Mouse (Mus musculus): Measurements from ENCODE around the gene Olfr1164.

Gene Olfr1164

DNA sequence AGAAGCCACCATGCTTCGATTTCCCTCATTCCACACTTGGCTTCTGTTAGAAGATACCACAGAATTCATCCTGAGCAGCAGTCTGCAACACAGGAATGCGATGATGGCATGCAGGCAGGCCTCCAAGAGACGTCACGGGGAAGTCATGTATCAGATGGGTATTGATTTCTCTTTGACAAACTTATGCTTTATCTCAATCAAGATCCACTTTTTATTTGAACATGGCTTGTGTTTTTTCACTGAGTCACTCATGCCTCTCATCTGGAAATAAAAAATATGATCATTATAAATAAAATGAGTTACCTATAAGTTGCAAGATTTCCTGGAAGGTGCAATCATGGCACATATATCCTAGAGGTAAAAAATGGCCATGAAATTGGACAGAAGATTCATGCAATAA is at the start of gene Olfr1164:
Gene Olfr1164, minus strand, starts transcription at position 101 of the 400 bp plus-strand sequence.
- no peaks in the 10 kb centered on the region for H3K36me3 ChIP-seq (ENCODE audit: control insufficient read depth, insufficient read depth, low read length, poor library complexity, severe bottlenecking)
- H3K27me3 ChIP-seq (ENCODE audit: control insufficient read depth, insufficient read depth, low read length, poor library complexity, severe bottlenecking), result no peaks in the 10 kb centered on the region
- no peak for DNase-seq (ENCODE audit: low read depth, low spot score)

DNA sequence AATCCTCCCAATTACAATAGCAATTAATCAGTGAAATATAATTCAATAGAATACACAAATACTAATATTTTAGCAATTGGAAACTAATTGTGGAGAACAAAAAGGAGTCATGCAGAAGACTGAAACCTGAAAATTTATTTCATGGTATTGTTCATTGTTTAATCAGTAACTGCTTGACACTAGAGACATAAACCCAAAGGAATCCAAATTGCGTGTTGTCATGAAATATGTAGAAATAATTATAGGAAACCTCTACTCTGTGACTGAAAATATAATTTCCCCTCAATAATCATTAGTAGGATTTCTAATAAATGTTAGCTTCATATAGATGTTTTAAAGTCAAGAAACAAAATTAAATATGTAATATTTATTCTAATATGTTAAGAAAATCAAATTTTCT is 34.4 kb upstream of the Olfr1164 start, which contains the start of gene Olfr1166:
Gene Olfr1166, minus strand, starts transcription at position 101 of the 400 bp plus-strand sequence.
- no peak for DNase-seq (ENCODE audit: low read depth, low spot score)
- H3K27me3 ChIP-seq (ENCODE audit: control insufficient read depth, insufficient read depth, low read length, poor library complexity, severe bottlenecking), result no peaks in the 10 kb centered on the region
- no peaks in the 10 kb centered on the region for H3K36me3 ChIP-seq (ENCODE audit: control insufficient read depth, insufficient read depth, low read length, poor library complexity, severe bottlenecking)

DNA sequence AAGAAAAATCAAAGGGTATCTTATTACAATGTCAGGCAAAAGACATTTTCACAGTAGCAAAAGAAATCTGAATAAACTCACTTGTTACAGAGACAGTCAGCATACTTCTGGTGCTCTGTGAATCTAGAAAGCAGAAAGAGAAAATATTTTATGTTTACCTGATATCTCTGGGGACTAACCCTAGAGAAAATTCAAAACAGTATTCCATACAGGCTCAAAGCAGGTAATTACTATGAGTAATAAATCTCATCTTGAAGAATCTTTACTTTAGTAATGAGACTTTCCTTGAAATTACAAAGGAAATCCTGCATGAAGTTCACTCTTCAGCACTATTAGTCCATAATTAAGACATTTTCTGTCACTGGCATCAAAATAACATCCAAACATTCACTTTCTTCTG is 22.0 kb downstream of the Olfr1164 start, which contains the start of gene Olfr1163:
Gene Olfr1163, minus strand, starts transcription at position 101 of the 400 bp plus-strand sequence.
- DNase-seq (ENCODE audit: low read depth, low spot score), result no peak
- Histone ChIP-seq H3K36me3 (ENCODE audit: control insufficient read depth, insufficient read depth, low read length, poor library complexity, severe bottlenecking) (no peaks in the 10 kb centered on the region), H3K27me3 (ENCODE audit: control insufficient read depth, insufficient read depth, low read length, poor library complexity, severe bottlenecking) (no peaks in the 10 kb centered on the region)

DNA sequence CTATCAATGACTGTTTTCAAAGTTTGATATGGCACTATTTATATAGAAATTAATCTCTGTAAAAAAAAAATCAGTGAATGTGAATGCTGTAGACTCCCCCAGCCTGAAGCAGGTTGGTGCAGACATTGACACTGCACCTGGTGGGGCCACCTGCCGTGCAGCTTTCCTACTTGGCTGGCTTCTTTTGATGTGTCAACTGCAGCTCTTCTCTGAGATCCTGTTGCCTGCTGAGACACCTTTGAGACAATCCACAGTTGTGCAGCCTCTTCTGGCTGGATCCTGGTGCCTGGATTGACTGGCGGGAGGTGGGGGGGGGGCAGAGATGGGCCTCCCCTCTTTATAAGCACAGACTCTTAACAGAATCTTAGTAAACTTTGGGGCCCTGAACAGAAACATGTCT is 30.2 kb downstream of the Olfr1164 start:
- Histone ChIP-seq H3K36me3 (ENCODE audit: control insufficient read depth, insufficient read depth, low read length, poor library complexity, severe bottlenecking) (no peaks in the 10 kb centered on the region), H3K27me3 (ENCODE audit: control insufficient read depth, insufficient read depth, low read length, poor library complexity, severe bottlenecking) (no peaks in the 10 kb centered on the region)
- no peak for DNase-seq (ENCODE audit: low read depth, low spot score)

DNA sequence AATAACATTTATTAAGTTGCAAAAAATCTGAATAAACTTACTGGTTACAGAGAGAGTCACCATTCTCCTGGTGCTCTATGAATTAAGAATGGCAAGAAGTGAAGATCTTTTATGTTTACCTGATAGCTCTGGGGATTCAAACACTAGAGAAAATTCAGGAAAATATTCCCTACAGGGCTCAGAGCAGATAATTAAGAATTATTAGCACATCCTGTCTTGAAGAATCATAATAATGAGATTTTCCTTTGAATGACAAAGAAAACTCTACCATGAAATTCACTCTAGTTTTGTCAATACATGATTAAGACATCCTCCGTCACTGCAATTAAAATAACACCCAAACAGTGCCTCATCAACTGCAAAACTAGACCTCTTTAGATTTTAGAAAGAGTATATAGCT is 42.7 kb downstream of the Olfr1164 start, which contains the start of gene Olfr1162:
Gene Olfr1162, minus strand, starts transcription at position 101 of the 400 bp plus-strand sequence.
- DNase-seq (ENCODE audit: low read depth, low spot score), result no peak
- H3K36me3 ChIP-seq (ENCODE audit: control insufficient read depth, insufficient read depth, low read length, poor library complexity, severe bottlenecking), result no peaks in the 10 kb centered on the region
- no peaks in the 10 kb centered on the region for H3K27me3 ChIP-seq (ENCODE audit: control insufficient read depth, insufficient read depth, low read length, poor library complexity, severe bottlenecking)
